Mouse (Mus musculus): Measurements from ENCODE around the gene 1110002E22Rik. TPM values are rescaled to one million over a fixed set of nuclear protein-coding genes. Genes with fewer than 3 reads are reported as not detected.

The 1110002E22Rik gene
- polyA plus RNA-seq, 1 experiment from 2014 or later: 0.03 TPM

DNA sequence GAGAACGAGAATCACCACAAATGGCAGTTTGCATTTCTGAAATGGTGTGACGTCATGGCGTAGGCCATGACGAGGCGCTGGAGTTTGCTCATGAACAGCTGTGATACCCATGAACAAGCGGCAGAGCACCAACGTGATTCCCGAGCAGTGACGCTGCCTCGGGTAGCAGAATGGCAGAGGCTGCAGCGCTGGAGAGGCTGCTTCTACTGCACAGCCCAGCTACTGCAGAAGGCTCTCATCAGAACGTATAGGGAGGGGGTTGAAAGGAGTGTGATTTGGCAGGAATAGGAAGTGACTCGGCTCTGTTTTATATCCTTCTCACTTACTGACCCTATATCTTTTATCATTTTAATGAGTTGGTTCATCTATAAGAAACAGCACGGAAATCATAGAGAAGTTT lies 54.0 kb downstream of the 1110002E22Rik start:
- Histone ChIP-seq H3K27ac (no peak overlapping the region), H3K9ac (replicated peaks) (no peak overlapping the region), H3K4me3 (replicated peaks) (no peak overlapping the region), H3K4me2 (replicated peaks) (no peak overlapping the region), H3K27me3 (no peaks in the 10 kb centered on the region), H3K4me1 (replicated peaks) (no peaks in the 10 kb centered on the region), H3K9me3 (no peaks in the 10 kb centered on the region), H3K36me3 (no peaks in the 10 kb centered on the region)
- 87% methylated on average over 14 of the region's 14 CpGs for WGBS
- no peak for ATAC-seq

DNA sequence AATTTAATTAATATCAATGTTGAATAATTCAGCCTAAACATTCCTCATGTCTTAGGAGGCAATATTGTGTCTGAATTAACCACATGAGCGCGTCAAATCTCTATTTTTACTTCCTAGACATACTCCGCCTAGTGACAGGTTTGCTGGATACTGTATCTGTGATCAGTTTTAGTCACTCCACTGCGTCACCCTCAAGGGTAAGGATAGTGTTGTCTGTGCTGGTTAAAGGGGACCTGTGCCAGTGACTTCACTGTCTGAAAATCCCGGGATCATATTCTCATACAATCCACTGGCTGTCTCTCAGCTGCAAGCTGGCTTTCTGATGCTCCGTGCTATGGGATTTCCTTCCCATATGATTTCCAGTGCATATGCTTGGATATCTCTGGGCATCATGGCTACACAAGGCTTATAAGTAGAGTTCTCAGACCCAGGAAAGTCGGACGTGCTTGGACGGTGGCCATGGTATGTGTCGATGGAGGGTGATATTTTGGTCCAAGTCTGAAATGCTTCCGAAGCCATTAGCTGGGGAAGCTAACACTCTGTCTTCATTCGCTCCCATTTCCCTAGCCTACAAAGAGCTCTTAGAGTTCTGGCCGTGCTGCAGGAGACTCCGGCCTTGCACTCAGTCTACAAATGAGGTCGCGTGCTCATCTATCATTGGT lies 54.7 kb downstream of the 1110002E22Rik start:
- Histone ChIP-seq H3K9me3 (no peaks in the 10 kb centered on the region), H3K27ac (no peak overlapping the region), H3K27me3 (no peaks in the 10 kb centered on the region), H3K9ac (replicated peaks) (no peak overlapping the region), H3K4me3 (replicated peaks) (no peak overlapping the region), H3K36me3 (no peaks in the 10 kb centered on the region), H3K4me2 (replicated peaks) (no peak overlapping the region), H3K4me1 (replicated peaks) (no peaks in the 10 kb centered on the region)
- no peak for ATAC-seq
- 96% methylated on average over 16 of the region's 16 CpGs for WGBS

DNA sequence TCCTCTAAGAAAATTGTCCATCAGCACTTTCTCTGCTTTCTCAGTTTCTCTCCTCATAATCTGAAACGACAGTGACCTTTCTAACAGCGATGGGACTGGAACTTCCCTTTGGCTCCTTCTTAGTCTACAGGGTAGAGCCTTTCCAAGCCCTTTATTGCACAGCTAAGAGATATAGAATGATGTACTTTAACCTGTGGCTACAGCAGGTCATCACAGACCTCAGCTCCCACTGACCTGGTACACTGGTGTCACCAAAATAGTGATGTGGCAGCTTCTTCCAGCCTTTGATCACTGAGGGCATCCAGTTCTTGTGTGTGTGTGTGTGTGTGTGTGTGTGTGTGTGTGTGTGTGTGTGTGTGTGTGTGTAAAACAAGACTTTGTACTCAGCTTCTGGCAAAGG lies 56.6 kb downstream of the 1110002E22Rik start:
- Histone ChIP-seq H3K4me1 (replicated peaks) (no peaks in the 10 kb centered on the region), H3K9ac (replicated peaks) (no peak overlapping the region)

DNA sequence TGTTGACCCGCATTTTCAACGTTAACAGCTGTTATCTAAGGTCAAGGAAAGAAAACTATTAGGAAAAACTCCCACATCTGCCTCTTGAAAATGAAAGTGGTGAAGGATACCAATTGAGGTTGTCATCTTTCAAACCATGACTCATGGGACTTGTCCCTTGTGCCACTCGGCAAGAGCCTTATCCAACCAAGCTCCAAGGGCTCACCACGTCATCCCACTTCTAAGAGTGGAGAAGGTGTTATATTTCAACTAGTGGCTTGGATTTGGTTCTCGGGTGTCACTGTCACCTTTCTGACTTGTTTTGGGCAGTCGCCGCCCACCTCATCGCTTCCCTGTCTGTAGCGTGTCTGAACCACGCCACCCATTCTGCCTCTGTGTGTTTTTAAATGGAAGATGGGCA lies 59.0 kb downstream of the 1110002E22Rik start:
- no peak overlapping the region for H3K4me2 ChIP-seq (replicated peaks)
- H3K27me3 ChIP-seq: no peaks in the 10 kb centered on the region
- WGBS: 91% methylated on average over 10 of the region's 10 CpGs
- no peaks in the 10 kb centered on the region for H3K4me1 ChIP-seq (replicated peaks)
- H3K36me3 ChIP-seq: no peaks in the 10 kb centered on the region
- H3K9me3 ChIP-seq: no peaks in the 10 kb centered on the region
- H3K27ac ChIP-seq: no peak overlapping the region
- H3K4me3 ChIP-seq (replicated peaks): no peak overlapping the region
- H3K9ac ChIP-seq (replicated peaks): no peak overlapping the region
- no peak for ATAC-seq

More for the DNA sequence above, 56.6 kb downstream of the 1110002E22Rik start:
- no peak for ATAC-seq
- H3K27me3 ChIP-seq: no peaks in the 10 kb centered on the region
- H3K4me3 ChIP-seq (replicated peaks): no peak overlapping the region
- H3K4me2 ChIP-seq (replicated peaks): no peak overlapping the region
- 98% methylated on average over 2 of the region's 2 CpGs for WGBS
- H3K9me3 ChIP-seq: no peaks in the 10 kb centered on the region
- H3K27ac ChIP-seq: no peak overlapping the region
- no peaks in the 10 kb centered on the region for H3K36me3 ChIP-seq

DNA sequence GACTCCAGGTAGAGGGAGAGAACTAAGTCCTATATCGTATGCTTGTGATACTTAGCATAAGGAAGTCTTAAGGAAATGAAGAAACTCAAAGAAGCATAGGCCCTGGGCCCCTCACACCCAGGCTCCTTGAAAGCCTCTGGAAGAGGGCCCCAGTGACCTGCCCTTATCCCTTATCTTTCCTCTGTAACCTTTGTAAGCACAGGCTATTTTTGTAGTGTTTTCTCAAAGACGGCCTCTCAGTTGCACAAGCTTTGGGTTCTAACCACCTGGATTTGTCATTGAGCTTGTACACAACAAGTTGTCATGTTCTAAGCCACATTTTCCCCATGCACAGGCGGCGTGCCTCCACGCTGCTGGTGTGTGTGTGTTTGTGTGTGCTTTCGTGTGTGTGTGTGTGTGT lies 64.3 kb downstream of the 1110002E22Rik start:
- Histone ChIP-seq H3K27me3 (no peaks in the 10 kb centered on the region), H3K4me3 (replicated peaks) (no peak overlapping the region), H3K4me1 (replicated peaks) (peaks cover 7% of the 10 kb centered on the region), H3K4me2 (replicated peaks) (no peak overlapping the region), H3K27ac (no peak overlapping the region), H3K9ac (replicated peaks) (no peak overlapping the region), H3K36me3 (no peaks in the 10 kb centered on the region), H3K9me3 (no peaks in the 10 kb centered on the region)
- ATAC-seq: no peak
- 95% methylated on average over 6 of the region's 6 CpGs for WGBS

DNA sequence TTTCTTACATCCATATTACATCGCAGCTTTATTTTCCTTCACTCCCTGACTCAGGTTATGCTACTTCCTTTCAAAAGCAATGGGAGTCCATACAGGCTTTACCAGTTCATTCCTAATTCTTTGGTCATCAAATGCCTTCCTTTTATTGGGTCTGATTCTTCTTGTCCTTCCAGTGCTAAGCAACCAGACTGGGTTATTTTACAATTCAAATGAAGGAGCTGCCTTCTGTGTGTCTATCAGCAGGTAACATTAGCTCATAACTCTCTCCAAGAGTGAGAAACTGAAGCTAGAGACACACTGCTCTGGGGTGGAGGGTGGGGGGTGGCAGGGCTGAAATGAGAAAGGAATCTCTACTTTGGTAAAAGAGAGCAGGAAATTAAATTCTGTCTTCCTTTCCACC lies 65.8 kb downstream of the 1110002E22Rik start:
- H3K27me3 ChIP-seq: no peaks in the 10 kb centered on the region
- no peak overlapping the region for H3K9ac ChIP-seq (replicated peaks)
- H3K9me3 ChIP-seq: no peaks in the 10 kb centered on the region
- 23% methylated on average over 1 of the region's 1 CpGs for WGBS
- H3K4me3 ChIP-seq (replicated peaks): no peak overlapping the region
- H3K4me1 ChIP-seq (replicated peaks): peaks cover 7% of the 10 kb centered on the region
- no peak for ATAC-seq
- H3K36me3 ChIP-seq: no peaks in the 10 kb centered on the region
- H3K27ac ChIP-seq: no peak overlapping the region
- H3K4me2 ChIP-seq (replicated peaks): no peak overlapping the region

Other genes starting within 250 kb of the 1110002E22Rik start
- gene H2afz, start 200.6 kb upstream of the 1110002E22Rik start, polyA plus RNA-seq (2015; fragmentation: Nextera tagmentation; extraction: Ambion mirVana): 1,499 and 1,592 TPM in 2 replicates
- gene Dnajb14, start 197.4 kb upstream of the 1110002E22Rik start, polyA plus RNA-seq (2015; fragmentation: Nextera tagmentation; extraction: Ambion mirVana): 9.4 and 12.1 TPM in 2 replicates
- gene Lamtor3, start 146.5 kb upstream of the 1110002E22Rik start, polyA plus RNA-seq (2015; fragmentation: Nextera tagmentation; extraction: Ambion mirVana): 120 and 122 TPM in 2 replicates
- gene Dapp1, start 83.5 kb upstream of the 1110002E22Rik start, polyA plus RNA-seq (2015; fragmentation: Nextera tagmentation; extraction: Ambion mirVana): 0.67 and 1.2 TPM in 2 replicates
- gene Gm5105, start 2.3 kb downstream of the 1110002E22Rik start, polyA plus RNA-seq (2015; fragmentation: Nextera tagmentation; extraction: Ambion mirVana): not detected in 2 replicates
- 8.9 and 9.3 TPM in 2 replicates for gene Trmt10a, start 78.4 kb downstream of the 1110002E22Rik start, polyA plus RNA-seq (2015; fragmentation: Nextera tagmentation; extraction: Ambion mirVana)
- 10.3 and 11.9 TPM in 2 replicates for gene Mttp, start 79.9 kb downstream of the 1110002E22Rik start, polyA plus RNA-seq (2015; fragmentation: Nextera tagmentation; extraction: Ambion mirVana)
- not detected in 2 replicates for gene 4930579F01Rik, start 128.8 kb downstream of the 1110002E22Rik start, polyA plus RNA-seq (2015; fragmentation: Nextera tagmentation; extraction: Ambion mirVana)
- 0.46 and 0.66 TPM in 2 replicates for gene Adh7, start 152.7 kb downstream of the 1110002E22Rik start, polyA plus RNA-seq (2015; fragmentation: Nextera tagmentation; extraction: Ambion mirVana)
- 0.81 and 0.97 TPM in 2 replicates for gene Adh1, start 195.9 kb downstream of the 1110002E22Rik start, polyA plus RNA-seq (2015; fragmentation: Nextera tagmentation; extraction: Ambion mirVana)
- not detected in 2 replicates for gene Adh6a, start 248.2 kb downstream of the 1110002E22Rik start, polyA plus RNA-seq (2015; fragmentation: Nextera tagmentation; extraction: Ambion mirVana)